Mouse (Mus musculus): Measurements from ENCODE around the gene Rbp7. TPM values are rescaled to one million over a fixed set of nuclear protein-coding genes. Genes with fewer than 3 reads are reported as not detected.

Gene Rbp7
- polyA plus RNA-seq, 1 experiment from 2014 or later = not detected

DNA sequence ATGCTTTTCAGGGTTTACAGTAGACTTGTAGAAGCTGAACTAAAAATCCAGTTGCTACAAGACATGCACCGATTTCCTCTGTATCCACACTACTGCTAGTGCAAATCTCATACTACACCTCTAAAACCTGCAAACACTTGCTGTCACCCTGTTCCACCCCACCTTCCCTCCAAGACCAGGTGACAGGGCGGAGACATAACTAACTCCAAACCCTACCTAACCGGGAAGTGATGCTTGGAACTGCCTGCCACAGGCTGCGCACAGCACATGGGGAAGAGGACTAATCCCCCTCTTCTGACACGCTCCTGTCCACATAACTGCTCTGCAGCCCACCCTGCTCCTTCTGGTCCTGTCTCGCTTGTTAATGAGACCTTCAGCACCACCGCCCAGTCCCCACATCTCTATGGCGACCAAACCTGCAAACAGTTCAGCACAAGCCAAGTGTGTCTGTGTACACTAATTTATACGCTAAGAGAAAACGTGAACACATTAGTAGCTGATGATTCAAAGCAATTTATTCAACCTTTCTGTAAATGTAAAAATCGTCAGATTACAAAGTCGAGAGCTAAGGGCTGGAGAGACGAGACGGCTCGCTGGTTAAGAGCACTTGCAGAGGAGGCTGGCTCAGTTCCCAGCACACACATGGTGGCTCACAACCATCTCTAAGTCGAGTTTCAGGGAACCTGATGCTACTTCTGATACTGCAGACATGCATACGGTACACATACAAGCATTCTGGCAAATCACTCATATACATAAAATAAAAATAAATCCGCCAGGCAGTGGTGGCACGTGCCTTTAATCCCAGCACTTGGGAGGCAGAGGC, 49.9 kb downstream of the Rbp7 start:
- no peak overlapping the region for H3K27ac ChIP-seq (replicated peaks)
- ATAC-seq (ENCODE audit: low FRiP score, low read depth) = peak; percentile 19; the same call in 1 of the 2 replicates
- WGBS = 76% methylated on average over 19 of the region's 19 CpGs
- peaks cover 26% of the 10 kb centered on the region for H3K4me1 ChIP-seq
- H3K9me3 ChIP-seq = no peaks in the 10 kb centered on the region
- no peak overlapping the region for H3K4me2 ChIP-seq (replicated peaks)
- no peaks in the 10 kb centered on the region for H3K27me3 ChIP-seq
- H3K36me3 ChIP-seq = no peaks in the 10 kb centered on the region
- H3K4me3 ChIP-seq = no peak overlapping the region
- H3K9ac ChIP-seq (replicated peaks) = no peak overlapping the region

DNA sequence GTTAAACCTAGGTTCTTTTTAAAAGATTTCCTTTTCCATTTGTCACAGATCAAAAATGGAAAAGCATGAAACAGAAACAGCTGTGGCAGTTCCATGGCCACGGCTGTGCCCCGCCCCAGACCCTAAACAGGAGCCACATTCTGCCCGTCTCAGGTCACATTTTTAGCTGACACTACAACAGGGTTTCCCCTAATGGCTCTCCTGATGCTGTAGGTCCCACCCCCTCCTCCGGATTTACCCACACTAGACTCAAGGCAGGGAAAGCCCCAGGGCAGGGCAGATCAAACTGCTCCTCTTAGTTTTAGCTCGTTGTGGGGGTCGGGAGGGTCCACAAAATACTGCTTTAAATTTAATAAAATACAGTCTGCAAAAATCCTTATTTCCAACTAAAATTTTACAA, 51.7 kb downstream of the Rbp7 start:
- ATAC-seq (ENCODE audit: low FRiP score, low read depth) = no peak
- H3K9me3 ChIP-seq = no peaks in the 10 kb centered on the region
- peaks cover 8% of the 10 kb centered on the region for H3K36me3 ChIP-seq
- H3K4me2 ChIP-seq (replicated peaks) = no peak overlapping the region
- peaks cover 29% of the 10 kb centered on the region for H3K4me1 ChIP-seq
- H3K27ac ChIP-seq (replicated peaks) = no peak overlapping the region
- WGBS = 62% methylated on average over 6 of the region's 6 CpGs
- no peaks in the 10 kb centered on the region for H3K27me3 ChIP-seq
- no peak overlapping the region for H3K9ac ChIP-seq (replicated peaks)
- H3K4me3 ChIP-seq = no peak overlapping the region

DNA sequence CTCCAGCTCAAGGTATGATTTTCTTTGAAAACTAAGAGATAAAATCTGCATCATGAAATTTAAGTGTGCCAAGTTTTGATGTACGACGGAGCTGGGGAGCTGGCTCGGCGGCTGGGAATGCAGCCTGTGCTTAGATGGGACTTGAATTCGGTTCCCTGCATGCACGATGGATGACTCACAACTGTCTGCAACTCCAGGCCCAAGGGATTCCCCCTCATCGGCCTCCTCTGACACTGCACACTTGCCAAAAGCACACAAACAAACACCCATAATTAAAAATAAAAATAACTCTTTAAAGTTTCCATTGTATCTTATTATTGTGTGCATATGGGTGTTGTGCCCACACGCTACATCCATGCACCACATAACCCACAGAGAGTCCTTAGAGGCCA, 53.2 kb downstream of the Rbp7 start:
- peaks cover 29% of the 10 kb centered on the region for H3K4me1 ChIP-seq
- no peak overlapping the region for H3K4me2 ChIP-seq (replicated peaks)
- WGBS = 86% methylated on average over 8 of the region's 8 CpGs
- no peak overlapping the region for H3K27ac ChIP-seq (replicated peaks)
- H3K9me3 ChIP-seq = no peaks in the 10 kb centered on the region
- no peaks in the 10 kb centered on the region for H3K27me3 ChIP-seq
- H3K36me3 ChIP-seq = peaks cover 17% of the 10 kb centered on the region
- no peak overlapping the region for H3K4me3 ChIP-seq
- no peak for ATAC-seq (ENCODE audit: low FRiP score, low read depth)
- no peak overlapping the region for H3K9ac ChIP-seq (replicated peaks)

DNA sequence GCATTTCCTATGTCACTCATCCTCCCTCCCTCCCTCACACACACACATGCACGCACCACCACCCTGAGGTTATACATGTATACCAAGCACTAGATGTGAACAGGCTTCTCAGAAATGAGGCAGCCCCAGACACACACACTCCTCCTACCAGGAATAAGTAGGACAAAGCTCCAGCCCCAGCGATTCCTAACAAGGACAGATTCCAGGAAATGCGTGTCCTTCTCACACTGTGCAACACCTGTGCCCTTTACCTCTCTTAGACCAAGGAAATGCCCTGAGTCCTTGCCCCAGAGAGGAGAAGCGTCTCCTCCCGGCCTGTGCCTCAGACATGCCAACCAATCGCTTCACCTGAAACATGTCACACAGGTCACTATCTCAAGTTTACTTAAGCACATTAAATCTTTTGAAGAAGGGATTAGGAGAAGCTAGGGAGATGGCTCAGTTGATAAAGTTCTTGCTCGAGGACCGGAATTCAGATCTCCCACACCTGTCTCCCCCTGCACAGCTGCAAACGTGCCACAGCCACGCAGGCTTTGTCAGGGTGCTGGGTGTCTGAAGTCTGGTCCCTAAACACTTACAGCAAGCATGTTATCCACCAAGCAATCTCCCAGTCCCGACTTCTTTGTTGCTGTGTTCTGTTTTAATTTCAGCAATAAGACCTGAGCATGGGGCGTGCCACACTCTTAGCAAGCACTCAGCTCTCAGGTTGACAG, 53.7 kb downstream of the Rbp7 start:
- Histone ChIP-seq H3K4me2 (replicated peaks) (no peak overlapping the region), H3K4me1 (peaks cover 29% of the 10 kb centered on the region), H3K4me3 (no peak overlapping the region), H3K9me3 (no peaks in the 10 kb centered on the region), H3K27ac (replicated peaks) (no peak overlapping the region), H3K27me3 (no peaks in the 10 kb centered on the region), H3K36me3 (peaks cover 18% of the 10 kb centered on the region), H3K9ac (replicated peaks) (no peak overlapping the region)
- ATAC-seq (ENCODE audit: low FRiP score, low read depth) = no peak
- 86% methylated on average over 12 of the region's 12 CpGs for WGBS

Other genes with a start within 250 kb of the Rbp7 start
- 141 and 144 TPM in 2 replicates for gene Kif1b, start 147.3 kb downstream of the Rbp7 start, polyA plus RNA-seq (2016; fragmentation: Nextera tagmentation; extraction: Ambion mirVana)
- gene Ube4b, start 28.2 kb downstream of the Rbp7 start, polyA plus RNA-seq (2016; fragmentation: Nextera tagmentation; extraction: Ambion mirVana) = 78.2 and 81.7 TPM in 2 replicates
- 0.31 and 0.41 TPM in 2 replicates for gene Tmem274, start 22.4 kb upstream of the Rbp7 start, polyA plus RNA-seq (2016; fragmentation: Nextera tagmentation; extraction: Ambion mirVana)
- 13.9 and 14.7 TPM in 2 replicates for gene Nmnat1, start 30.2 kb upstream of the Rbp7 start, polyA plus RNA-seq (2016; fragmentation: Nextera tagmentation; extraction: Ambion mirVana)
- 48.4 and 55.2 TPM in 2 replicates for gene Lzic, start 30.3 kb upstream of the Rbp7 start, polyA plus RNA-seq (2016; fragmentation: Nextera tagmentation; extraction: Ambion mirVana)
- gene Ctnnbip1, start 63.3 kb upstream of the Rbp7 start, polyA plus RNA-seq (2016; fragmentation: Nextera tagmentation; extraction: Ambion mirVana) = 66.3 and 68.2 TPM in 2 replicates
- gene Clstn1, start 131.5 kb upstream of the Rbp7 start, polyA plus RNA-seq (2016; fragmentation: Nextera tagmentation; extraction: Ambion mirVana) = 84.4 and 103 TPM in 2 replicates
- 13.2 and 14.0 TPM in 2 replicates for gene Pik3cd, start 247.6 kb upstream of the Rbp7 start, polyA plus RNA-seq (2016; fragmentation: Nextera tagmentation; extraction: Ambion mirVana)